Mouse (Mus musculus) midbrain, embryonic 16.5 days (tissue): Measurements from ENCODE around the gene Afdn. TPM values are rescaled to one million over a fixed set of nuclear protein-coding genes. Genes with fewer than 3 reads are reported as not detected.

ENCODE experiments used
- ATAC-seq: fragments of 200-750 bp; cut with Nextera tagmentation; 2 replicates; pipeline ENCODE4 v1.8.0; 2017; ENCODE audit warnings: moderate TSS enrichment
- H3K27ac ChIP-seq: fragments of 300-500 bp; sonication (generic); 2 replicates; pipeline ENCODE4 v1.5.1; 2014; ENCODE audit warnings: mild to moderate bottlenecking, low read length, mixed read lengths
- H3K27me3 ChIP-seq: fragments of 300-500 bp; sonication (generic); 2 replicates; pipeline ENCODE4 v1.6.1; 2014; ENCODE audit warnings: low read depth, low read length, mixed read lengths; ENCODE audit not compliant: control insufficient read depth, insufficient read depth
- H3K36me3 ChIP-seq: fragments of 300-500 bp; sonication (generic); 2 replicates; pipeline ENCODE4 v1.6.1; 2014; ENCODE audit warnings: mild to moderate bottlenecking, low read length, moderate library complexity, mixed read lengths; ENCODE audit not compliant: control insufficient read depth, insufficient read depth
- H3K4me1 ChIP-seq: fragments of 300-500 bp; sonication (generic); 2 replicates; pipeline ENCODE4 v1.6.1; 2014; ENCODE audit warnings: mild to moderate bottlenecking, low read length, mixed read lengths; ENCODE audit not compliant: control insufficient read depth, insufficient read depth
- H3K4me2 ChIP-seq: fragments of 300-500 bp; sonication (generic); 2 replicates; pipeline ENCODE4 v1.6.1; 2014; ENCODE audit warnings: mild to moderate bottlenecking, low read length, mixed read lengths
- H3K4me3 ChIP-seq: fragments of 300-500 bp; sonication (generic); 2 replicates; pipeline ENCODE4 v1.5.1; 2014; ENCODE audit warnings: low read depth, mild to moderate bottlenecking, low read length, moderate library complexity, mixed read lengths
- H3K9ac ChIP-seq: fragments of 300-500 bp; sonication (generic); 2 replicates; pipeline ENCODE4 v1.6.1; 2014; ENCODE audit warnings: low read depth, low read length, mixed read lengths
- H3K9me3 ChIP-seq: fragments of 300-500 bp; sonication (generic); replicated peaks from 2 replicates; pipeline ENCODE4 v1.6.1; 2014; ENCODE audit warnings: mild to moderate bottlenecking, low read length, mixed read lengths; ENCODE audit not compliant: control insufficient read depth, poor library complexity, severe bottlenecking
- WGBS: fragments of 180-500 bp; shearing (Covaris S2); extraction: QIAGEN DNeasy Blood & Tissue Kit; methylation state at CpG from one replicate; pipeline ENCODE4 v1.1.7; 2014; 5-methylcytosine and 5-hydroxymethylcytosine counted together
- polyA plus RNA-seq: library from polyadenylated mRNA; unstranded; fragments of >200 nt; fragmentation: Nextera tagmentation; extraction: Ambion mirVana; gene quantifications from 2 replicates; pipeline ENCODE4 v1.2.1, GENCODE M21; 2015

The Afdn gene
- polyA plus RNA-seq, 1 experiment from 2014 or later = 118 TPM

GRCm38 (mm10) chr17:13856429-13857090 is 96.2 kb downstream of the Afdn start:
- Histone ChIP-seq H3K4me2 (no peak overlapping the region), H3K4me1 (no peaks in the 10 kb centered on the region), H3K9me3 (no peaks in the 10 kb centered on the region), H3K9ac (no peak overlapping the region), H3K27ac (no peak overlapping the region), H3K27me3 (no peaks in the 10 kb centered on the region), H3K4me3 (no peak overlapping the region), H3K36me3 (peaks cover 31% of the 10 kb centered on the region)
- 93% methylated on average over 5 of the region's 5 CpGs for WGBS
- ATAC-seq = no peak

- H3K4me1 ChIP-seq = no peaks in the 10 kb centered on the region
- 90% methylated on average over 5 of the region's 5 CpGs for WGBS
- H3K9ac ChIP-seq = no peak overlapping the region
- H3K27ac ChIP-seq = no peak overlapping the region
- H3K27me3 ChIP-seq = no peaks in the 10 kb centered on the region
- ATAC-seq = no peak
- H3K36me3 ChIP-seq = peaks cover 14% of the 10 kb centered on the region
- no peaks in the 10 kb centered on the region for H3K9me3 ChIP-seq
- H3K4me2 ChIP-seq = no peak overlapping the region
- no peak overlapping the region for H3K4me3 ChIP-seq
Observed at GRCm38 (mm10) chr17:13865340-13865739, 105.0 kb downstream of the Afdn start.

- H3K27ac ChIP-seq = no peak overlapping the region
- no peak overlapping the region for H3K9ac ChIP-seq
- H3K27me3 ChIP-seq = no peaks in the 10 kb centered on the region
- H3K4me3 ChIP-seq = no peak overlapping the region
- no peak overlapping the region for H3K4me2 ChIP-seq
- 82% methylated on average over 3 of the region's 3 CpGs for WGBS
- ATAC-seq = no peak
- H3K4me1 ChIP-seq = no peaks in the 10 kb centered on the region
- no peaks in the 10 kb centered on the region for H3K9me3 ChIP-seq
- H3K36me3 ChIP-seq = peaks cover 8% of the 10 kb centered on the region
Observed at GRCm38 (mm10) chr17:13866951-13867351, 106.6 kb downstream of the Afdn start.

- H3K9me3 ChIP-seq = no peaks in the 10 kb centered on the region
- H3K4me1 ChIP-seq = no peaks in the 10 kb centered on the region
- H3K4me3 ChIP-seq = no peak overlapping the region
- 81% methylated on average over 6 of the region's 6 CpGs for WGBS
- H3K36me3 ChIP-seq = 0 out of 2 replicates have a peak, but pooled peaks cover 6% of the 10 kb centered on the region
- H3K9ac ChIP-seq = no peak overlapping the region
- no peaks in the 10 kb centered on the region for H3K27me3 ChIP-seq
- ATAC-seq = no peak
- H3K4me2 ChIP-seq = no peak overlapping the region
- H3K27ac ChIP-seq = no peak overlapping the region
Observed at GRCm38 (mm10) chr17:13867475-13867874, 107.1 kb downstream of the Afdn start.

GRCm38 (mm10) chr17:13870236-13870635 is 109.9 kb downstream of the Afdn start:
- no peak overlapping the region for H3K4me3 ChIP-seq
- no peak overlapping the region for H3K27ac ChIP-seq
- no peak for ATAC-seq
- H3K36me3 ChIP-seq = no peaks in the 10 kb centered on the region
- no peak overlapping the region for H3K9ac ChIP-seq
- no peaks in the 10 kb centered on the region for H3K27me3 ChIP-seq
- no peaks in the 10 kb centered on the region for H3K9me3 ChIP-seq
- WGBS = 82% methylated on average over 1 of the region's 1 CpGs
- no peak overlapping the region for H3K4me2 ChIP-seq
- no peaks in the 10 kb centered on the region for H3K4me1 ChIP-seq

- H3K27ac ChIP-seq = no peak overlapping the region
- H3K4me1 ChIP-seq = no peaks in the 10 kb centered on the region
- 89% methylated on average over 1 of the region's 1 CpGs for WGBS
- H3K27me3 ChIP-seq = no peaks in the 10 kb centered on the region
- no peak overlapping the region for H3K9ac ChIP-seq
- H3K9me3 ChIP-seq = no peaks in the 10 kb centered on the region
- H3K4me3 ChIP-seq = no peak overlapping the region
- H3K4me2 ChIP-seq = no peak overlapping the region
- no peak for ATAC-seq
- no peaks in the 10 kb centered on the region for H3K36me3 ChIP-seq
Observed at GRCm38 (mm10) chr17:13874245-13874644, 113.9 kb downstream of the Afdn start.

GRCm38 (mm10) chr17:13877460-13877859 is 117.1 kb downstream of the Afdn start:
- H3K36me3 ChIP-seq = peaks cover 7% of the 10 kb centered on the region
- H3K4me3 ChIP-seq = no peak overlapping the region
- no peak for ATAC-seq
- H3K27ac ChIP-seq = no peak overlapping the region
- H3K9ac ChIP-seq = no peak overlapping the region
- H3K9me3 ChIP-seq = no peaks in the 10 kb centered on the region
- no peaks in the 10 kb centered on the region for H3K27me3 ChIP-seq
- H3K4me1 ChIP-seq = no peaks in the 10 kb centered on the region
- no peak overlapping the region for H3K4me2 ChIP-seq

- H3K4me3 ChIP-seq = no peak overlapping the region
- no peak for ATAC-seq
- no peak overlapping the region for H3K9ac ChIP-seq
- WGBS = 79% methylated on average over 1 of the region's 1 CpGs
- H3K27me3 ChIP-seq = no peaks in the 10 kb centered on the region
- H3K9me3 ChIP-seq = no peaks in the 10 kb centered on the region
- no peaks in the 10 kb centered on the region for H3K4me1 ChIP-seq
- peaks cover 12% of the 10 kb centered on the region for H3K36me3 ChIP-seq
- no peak overlapping the region for H3K4me2 ChIP-seq
- no peak overlapping the region for H3K27ac ChIP-seq
Observed at GRCm38 (mm10) chr17:13879731-13880130, 119.4 kb downstream of the Afdn start.

- Histone ChIP-seq H3K27me3 (no peaks in the 10 kb centered on the region), H3K27ac (no peak overlapping the region), H3K4me3 (no peak overlapping the region), H3K36me3 (peaks cover 25% of the 10 kb centered on the region), H3K4me1 (no peaks in the 10 kb centered on the region), H3K9ac (no peak overlapping the region), H3K9me3 (no peaks in the 10 kb centered on the region), H3K4me2 (no peak overlapping the region)
- 88% methylated on average over 5 of the region's 5 CpGs for WGBS
- no peak for ATAC-seq
Observed at GRCm38 (mm10) chr17:13883540-13883939, 123.2 kb downstream of the Afdn start.
